Mouse (Mus musculus): ENCODE results near the gene Pnpla3. TPM values are rescaled to one million over a fixed set of nuclear protein-coding genes. Genes with fewer than 3 reads are reported as not detected.

The Pnpla3 gene
- polyA plus RNA-seq, 1 experiment, result 1.5 TPM

DNA sequence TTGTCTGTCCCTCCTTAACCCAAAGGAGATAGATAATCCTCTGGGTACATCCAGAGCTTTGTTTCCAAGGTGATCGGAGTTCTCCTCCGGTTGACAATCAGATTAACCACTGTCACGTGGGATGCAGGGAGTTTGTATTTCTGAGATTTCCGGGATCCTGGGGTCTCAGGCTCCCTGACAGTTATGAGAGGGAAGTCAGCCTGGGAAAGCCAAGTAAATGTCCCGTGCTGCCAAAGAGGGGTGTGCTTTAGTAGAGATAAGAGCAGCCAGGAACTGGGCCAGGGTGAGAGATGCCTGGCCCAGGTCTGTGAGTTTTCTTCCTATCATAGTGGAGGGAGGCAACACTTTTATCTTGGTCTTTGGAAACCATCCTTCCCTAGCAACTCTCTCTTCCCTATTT is 63.0 kb downstream of the Pnpla3 start:
- H3K4me3 ChIP-seq (ENCODE audit: control insufficient read depth, low read depth, low read length), result no peak overlapping the region
- TF ChIP-seq POLR2A (IDR thresholded peaks at IDR 0.05; ENCODE audit: control insufficient read depth, low read depth, low read length) (no peak), CTCF (IDR thresholded peaks at IDR 0.05; ENCODE audit: control insufficient read depth, insufficient read depth, insufficient replicate concordance, low read depth, low read length) (no peak)

DNA sequence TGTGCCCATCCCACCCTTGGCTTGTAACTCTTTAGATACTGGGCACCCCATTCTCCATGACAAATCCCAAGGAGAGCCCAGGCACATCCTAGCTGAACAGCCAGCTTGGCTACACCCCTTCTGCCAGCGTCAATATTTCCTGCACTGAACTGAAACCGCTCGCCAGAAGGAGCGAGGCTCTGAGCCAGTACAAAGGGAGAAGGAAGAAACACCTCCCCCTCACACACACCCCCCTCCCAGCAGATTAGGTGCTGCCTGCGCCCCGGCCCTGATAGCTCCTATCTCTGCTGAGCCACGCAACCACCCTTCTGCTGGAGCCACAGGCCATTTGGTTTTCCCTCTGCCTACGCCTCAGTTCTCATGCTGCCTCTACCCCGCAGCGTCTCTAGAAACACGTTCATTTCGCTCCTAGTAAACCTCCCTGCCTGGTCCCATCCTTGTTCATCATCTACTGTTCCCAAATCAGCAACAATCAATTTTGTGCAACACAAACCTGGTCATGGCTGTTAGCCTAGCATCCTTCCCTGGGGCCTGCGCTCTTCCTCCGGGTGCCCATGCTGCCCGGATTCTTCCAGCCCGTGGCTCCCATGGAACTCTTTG is 63.6 kb downstream of the Pnpla3 start:
- H3K27ac ChIP-seq (ENCODE audit: control insufficient read depth, insufficient read depth, low read depth, low read length), result no peak overlapping the region; the same call in 1 of the 2 replicates
- H3K27me3 ChIP-seq (ENCODE audit: control insufficient read depth, insufficient read depth, low read length), result no peaks in the 10 kb centered on the region
- H3K4me1 ChIP-seq (ENCODE audit: control insufficient read depth, insufficient read depth, low read length), result peaks cover 4% of the 10 kb centered on the region; the same call in 1 of the 2 replicates
- H3K36me3 ChIP-seq (ENCODE audit: control insufficient read depth, insufficient read depth, low read length), result no peaks in the 10 kb centered on the region
- H3K4me3 ChIP-seq (ENCODE audit: control insufficient read depth, low read depth, low read length), result peak overlapping the region; percentile 80
- TF ChIP-seq CTCF (IDR thresholded peaks at IDR 0.05; ENCODE audit: control insufficient read depth, insufficient read depth, insufficient replicate concordance, low read depth, low read length) (no peak), POLR2A (IDR thresholded peaks at IDR 0.05; ENCODE audit: control insufficient read depth, low read depth, low read length) (no peak; the same call in 1 of the 2 replicates)

More for the DNA sequence above, 63.0 kb downstream of the Pnpla3 start:
- Histone ChIP-seq H3K27ac (ENCODE audit: control insufficient read depth, insufficient read depth, low read depth, low read length) (no peak overlapping the region), H3K27me3 (ENCODE audit: control insufficient read depth, insufficient read depth, low read length) (no peaks in the 10 kb centered on the region), H3K4me1 (ENCODE audit: control insufficient read depth, insufficient read depth, low read length) (peaks cover 4% of the 10 kb centered on the region; the same call in 1 of the 2 replicates), H3K36me3 (ENCODE audit: control insufficient read depth, insufficient read depth, low read length) (no peaks in the 10 kb centered on the region)

DNA sequence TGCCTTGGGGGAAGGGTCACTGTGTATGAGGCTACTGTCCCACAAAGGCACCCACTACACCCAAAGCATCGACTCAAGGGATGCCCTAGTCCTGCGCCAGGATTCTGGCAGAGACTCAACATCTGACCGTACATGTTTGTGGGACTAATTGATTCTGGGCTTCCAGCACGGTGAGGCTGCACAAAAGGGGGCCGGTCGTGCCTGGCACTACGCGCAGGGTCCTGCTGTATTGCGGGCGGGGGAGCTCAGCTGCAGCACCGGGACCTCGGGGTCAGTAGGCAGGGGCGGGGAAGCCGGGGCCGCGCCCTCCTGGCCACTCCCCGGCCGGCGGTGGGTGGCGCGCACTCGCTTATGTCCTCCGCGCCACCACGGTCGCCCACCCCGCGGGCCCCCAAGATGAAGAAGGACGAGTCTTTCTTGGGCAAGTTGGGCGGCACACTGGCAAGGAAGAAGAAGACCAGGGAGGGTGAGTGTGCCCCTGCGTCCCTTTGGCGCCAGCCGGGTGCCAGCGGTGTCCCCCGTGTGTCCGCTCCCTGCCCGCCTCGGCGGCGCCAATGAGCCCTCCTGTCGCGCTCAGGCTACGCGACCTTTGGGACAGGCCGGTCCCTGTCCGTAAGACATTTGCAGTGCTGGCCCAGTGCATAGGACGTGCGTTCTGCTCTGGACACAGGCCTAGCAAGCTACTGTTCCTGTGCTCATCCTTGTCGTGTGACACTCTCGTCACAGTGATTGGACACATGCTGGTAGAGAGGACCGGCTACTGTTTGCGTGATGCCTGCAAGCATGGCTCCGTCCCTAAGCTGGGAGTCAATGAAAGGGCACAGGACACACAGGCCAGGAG is 64.3 kb downstream of the Pnpla3 start, which contains the start of gene Parvb:
Gene Parvb (plus strand): TSS at position 323 of the 841 bp plus-strand sequence.
- Histone ChIP-seq H3K27ac (ENCODE audit: control insufficient read depth, insufficient read depth, low read depth, low read length) (no peak within 1 kb of the TSS; the same call in 1 of the 2 replicates), H3K4me3 (ENCODE audit: control insufficient read depth, low read depth, low read length) (peak within 1 kb of the TSS; percentile 80), H3K27me3 (ENCODE audit: control insufficient read depth, insufficient read depth, low read length) (no peaks in the 10 kb centered on the region), H3K4me1 (ENCODE audit: control insufficient read depth, insufficient read depth, low read length) (peaks cover 4% of the 10 kb centered on the region; the same call in 1 of the 2 replicates), H3K36me3 (ENCODE audit: control insufficient read depth, insufficient read depth, low read length) (no peaks in the 10 kb centered on the region)
- TF ChIP-seq CTCF (IDR thresholded peaks at IDR 0.05; ENCODE audit: control insufficient read depth, insufficient read depth, insufficient replicate concordance, low read depth, low read length) (no peak), POLR2A (IDR thresholded peaks at IDR 0.05; ENCODE audit: control insufficient read depth, low read depth, low read length) (no peak; the same call in 1 of the 2 replicates)

DNA sequence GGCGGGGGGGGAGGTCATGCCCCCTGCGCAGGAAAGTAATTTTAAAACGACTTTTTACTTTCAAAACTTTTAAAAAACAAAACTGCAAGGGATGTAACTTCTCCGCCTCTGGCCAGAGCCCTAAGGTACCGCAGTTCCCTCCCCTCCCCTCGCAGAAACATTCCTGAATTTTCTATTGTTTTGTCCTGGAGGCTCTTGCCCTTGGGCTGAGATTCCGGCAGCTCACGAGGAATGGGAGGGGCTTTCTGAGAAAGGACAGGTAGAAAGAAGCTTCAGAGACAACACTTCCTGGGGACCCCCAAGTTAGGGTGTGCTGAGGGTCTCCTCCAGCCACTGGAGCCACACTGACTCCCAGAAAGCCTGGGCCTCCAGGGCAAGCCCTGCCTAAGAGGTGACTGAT is 65.0 kb downstream of the Pnpla3 start:
- Histone ChIP-seq H3K27me3 (ENCODE audit: control insufficient read depth, insufficient read depth, low read length) (no peaks in the 10 kb centered on the region), H3K4me3 (ENCODE audit: control insufficient read depth, low read depth, low read length) (no peak overlapping the region; the same call in 1 of the 2 replicates), H3K4me1 (ENCODE audit: control insufficient read depth, insufficient read depth, low read length) (peaks cover 4% of the 10 kb centered on the region; the same call in 1 of the 2 replicates), H3K27ac (ENCODE audit: control insufficient read depth, insufficient read depth, low read depth, low read length) (no peak overlapping the region), H3K36me3 (ENCODE audit: control insufficient read depth, insufficient read depth, low read length) (no peaks in the 10 kb centered on the region)
- TF ChIP-seq POLR2A (IDR thresholded peaks at IDR 0.05; ENCODE audit: control insufficient read depth, low read depth, low read length) (no peak), CTCF (IDR thresholded peaks at IDR 0.05; ENCODE audit: control insufficient read depth, insufficient read depth, insufficient replicate concordance, low read depth, low read length) (no peak)

DNA sequence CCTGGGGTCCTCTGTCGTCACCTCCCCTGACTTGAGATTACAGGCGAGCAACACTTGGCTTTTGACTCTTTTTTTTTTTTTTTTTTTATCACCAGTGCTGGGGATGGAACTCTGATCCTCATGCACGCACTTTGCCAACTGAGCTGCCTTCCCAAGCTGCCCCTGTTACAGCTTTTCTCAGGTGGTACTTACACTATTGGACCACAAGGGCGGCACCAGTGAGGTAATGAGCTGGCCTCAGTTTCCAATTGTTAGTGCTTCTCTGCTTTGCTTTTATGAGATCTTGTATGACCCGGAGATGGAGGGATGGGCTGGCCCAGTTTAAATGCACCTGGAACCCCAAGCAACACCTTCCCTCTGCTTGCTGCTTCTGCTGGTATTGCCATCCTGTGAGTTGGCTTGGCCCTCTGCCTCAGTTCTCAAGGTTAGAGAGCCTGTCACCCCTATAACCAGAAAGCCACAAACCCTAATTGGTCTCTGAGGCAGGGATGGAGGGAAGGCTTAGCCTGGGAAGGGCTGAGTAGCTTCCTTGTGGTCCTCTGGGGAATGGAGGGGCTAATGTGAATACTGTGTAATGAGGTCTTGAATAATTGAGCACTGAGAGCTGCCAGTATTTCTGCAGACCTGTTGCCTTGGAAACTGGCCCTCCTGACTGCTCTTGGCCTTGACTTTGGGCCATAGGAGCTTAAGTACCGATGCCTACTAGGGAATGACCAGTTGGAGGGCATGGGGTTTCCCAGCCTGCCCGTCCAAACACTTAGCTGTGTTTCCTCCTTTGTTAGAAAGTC is 67.4 kb downstream of the Pnpla3 start:
- no peaks in the 10 kb centered on the region for H3K36me3 ChIP-seq (ENCODE audit: control insufficient read depth, insufficient read depth, low read length)
- TF ChIP-seq CTCF (IDR thresholded peaks at IDR 0.05; ENCODE audit: control insufficient read depth, insufficient read depth, insufficient replicate concordance, low read depth, low read length) (peak; percentile 1; the same call in 1 of the 2 replicates), POLR2A (IDR thresholded peaks at IDR 0.05; ENCODE audit: control insufficient read depth, low read depth, low read length) (no peak)
- peak overlapping the region; percentile 19; the same call in 1 of the 2 replicates for H3K4me3 ChIP-seq (ENCODE audit: control insufficient read depth, low read depth, low read length)
- H3K27ac ChIP-seq (ENCODE audit: control insufficient read depth, insufficient read depth, low read depth, low read length), result 0 out of 2 replicates have a peak overlapping the region, but pooled peaks have one; percentile 3
- no peaks in the 10 kb centered on the region for H3K27me3 ChIP-seq (ENCODE audit: control insufficient read depth, insufficient read depth, low read length)
- H3K4me1 ChIP-seq (ENCODE audit: control insufficient read depth, insufficient read depth, low read length), result peaks cover 4% of the 10 kb centered on the region; the same call in 1 of the 2 replicates

DNA sequence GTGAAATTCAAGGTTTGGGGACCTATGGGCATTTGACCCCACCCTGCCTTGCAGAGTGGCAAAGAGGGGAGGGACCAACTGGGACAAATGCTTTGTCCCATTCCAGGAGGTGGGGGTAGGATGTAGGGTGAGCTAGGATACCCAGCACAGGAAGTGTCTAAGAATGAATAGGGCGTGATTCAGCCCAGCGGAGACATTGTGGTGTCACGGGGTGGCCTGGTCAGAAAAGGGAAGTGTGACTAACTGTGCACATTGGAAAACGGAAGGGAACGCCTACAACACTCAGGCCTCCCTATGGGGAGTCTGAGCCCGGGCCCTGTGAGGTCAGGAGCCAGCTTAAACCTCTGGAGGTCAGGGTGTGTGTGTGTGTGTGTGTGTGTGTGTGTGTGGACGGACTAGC is 68.0 kb downstream of the Pnpla3 start:
- no peak overlapping the region for H3K27ac ChIP-seq (ENCODE audit: control insufficient read depth, insufficient read depth, low read depth, low read length)
- TF ChIP-seq CTCF (IDR thresholded peaks at IDR 0.05; ENCODE audit: control insufficient read depth, insufficient read depth, insufficient replicate concordance, low read depth, low read length) (no peak), POLR2A (IDR thresholded peaks at IDR 0.05; ENCODE audit: control insufficient read depth, low read depth, low read length) (no peak)
- no peaks in the 10 kb centered on the region for H3K27me3 ChIP-seq (ENCODE audit: control insufficient read depth, insufficient read depth, low read length)
- no peaks in the 10 kb centered on the region for H3K36me3 ChIP-seq (ENCODE audit: control insufficient read depth, insufficient read depth, low read length)
- H3K4me3 ChIP-seq (ENCODE audit: control insufficient read depth, low read depth, low read length), result peak overlapping the region; percentile 14; the same call in 1 of the 2 replicates
- peaks cover 4% of the 10 kb centered on the region; the same call in 1 of the 2 replicates for H3K4me1 ChIP-seq (ENCODE audit: control insufficient read depth, insufficient read depth, low read length)

Other genes with a start within 250 kb of the Pnpla3 start
- 215 and 237 TPM in 2 replicates for gene Efcab6, start 102.5 kb upstream of the Pnpla3 start, polyA plus RNA-seq (2012; rRNA removed)
- gene Sult4a1, start 62.1 kb upstream of the Pnpla3 start, polyA plus RNA-seq (2012; rRNA removed), result 5.6 and 6.4 TPM in 2 replicates
- gene Pnpla5, start 44.7 kb upstream of the Pnpla3 start, polyA plus RNA-seq (2012; rRNA removed), result not detected in 2 replicates
- 5.4 and 8.7 TPM in 2 replicates for gene Samm50, start 24.4 kb downstream of the Pnpla3 start, polyA plus RNA-seq (2012; rRNA removed)
- gene Parvb, start 64.2 kb downstream of the Pnpla3 start, polyA plus RNA-seq (2012; rRNA removed), result 5.2 and 5.4 TPM in 2 replicates
- gene Parvg, start 156.2 kb downstream of the Pnpla3 start, polyA plus RNA-seq (2012; rRNA removed), result 63.0 and 64.5 TPM in 2 replicates